Mouse (Mus musculus): ENCODE measurements around the gene Itih5.

Itih5 gene

DNA sequence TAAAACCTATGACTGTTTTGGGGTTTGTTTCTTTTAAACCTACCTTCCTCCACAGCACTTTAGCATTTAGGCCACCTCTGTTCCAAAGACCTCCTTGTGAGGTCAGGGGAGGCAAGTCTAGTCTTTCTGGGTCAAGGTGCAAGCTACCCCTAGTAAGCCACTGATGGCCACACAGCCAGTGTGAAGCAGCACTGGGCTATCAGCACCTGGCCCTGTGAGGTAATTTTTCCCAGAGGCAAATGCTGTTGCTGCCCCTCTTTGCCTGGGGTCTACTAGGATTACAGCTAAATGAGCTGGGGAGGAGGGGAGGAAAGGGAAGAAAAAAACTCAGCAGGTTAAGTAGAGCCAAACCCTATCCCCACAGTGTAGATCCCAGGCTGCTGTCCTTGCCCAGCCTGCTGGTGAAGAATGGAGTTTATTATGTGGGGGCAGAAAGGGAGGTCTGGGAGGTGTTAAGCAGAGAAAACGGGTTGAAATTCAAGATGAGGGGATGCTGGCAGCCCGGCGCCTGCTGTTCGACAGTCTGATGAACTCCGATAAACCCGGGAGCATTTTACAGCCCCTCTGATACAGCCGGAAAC, 110.6 kb downstream of the Itih5 start:
- DNase-seq, result no peak

DNA sequence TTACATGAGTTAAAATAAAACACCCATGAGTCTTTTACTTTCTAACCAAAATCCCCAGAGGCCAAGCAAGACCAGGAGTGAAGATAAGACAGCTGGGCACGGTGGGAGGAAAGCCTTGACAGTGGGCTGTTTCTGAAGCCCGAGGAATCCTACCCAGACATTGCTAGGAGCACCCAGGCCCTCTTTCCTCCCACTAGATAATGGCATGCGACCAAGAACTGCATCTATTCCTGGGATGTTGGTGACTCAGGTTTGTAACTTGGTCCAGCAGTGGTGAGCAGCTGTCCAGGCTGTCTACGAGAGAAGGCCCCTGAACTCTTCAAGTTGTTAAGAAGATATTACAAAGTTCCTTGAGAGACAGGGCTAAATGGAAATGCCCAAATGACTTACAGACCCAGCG, 112.5 kb downstream of the Itih5 start:
- DNase-seq, result no peak

DNA sequence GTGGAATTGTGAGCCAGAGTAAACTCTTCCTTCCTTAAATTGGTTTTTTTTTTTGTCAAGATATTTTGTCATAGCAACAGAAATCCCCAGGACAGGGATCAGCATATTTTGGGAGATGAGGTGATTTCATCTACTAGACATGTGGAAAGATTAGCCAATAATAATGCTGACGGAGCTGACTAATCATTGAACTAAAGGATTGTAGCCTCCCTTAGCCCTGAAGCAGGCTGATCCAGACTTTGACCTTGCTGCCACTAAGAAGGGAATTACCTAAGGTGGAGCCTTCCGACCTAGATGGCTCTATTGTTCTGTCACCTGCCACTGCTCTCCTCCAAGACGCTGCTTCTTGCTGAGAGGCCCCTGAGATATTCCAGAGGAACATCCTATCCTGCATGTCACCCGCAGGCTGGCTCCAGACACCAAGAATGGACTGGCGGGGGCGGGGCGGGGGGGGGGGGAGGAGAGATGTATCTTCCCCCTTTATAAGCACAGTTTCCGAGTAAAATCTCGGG, 119.3 kb downstream of the Itih5 start:
- no peak for DNase-seq

GRCm38 (mm10) chr2:10273541-10274050, 120.2 kb downstream of the Itih5 start:
- DNase-seq, result no peak

GRCm38 (mm10) chr2:10276194-10276593, 122.8 kb downstream of the Itih5 start:
- peak; percentile 67 for DNase-seq

- no peak for DNase-seq
These were observed 130.3 kb downstream of the Itih5 start for GRCm38 (mm10) chr2:10283686-10284085.

- peak; percentile 40 for DNase-seq
These were observed 131.4 kb downstream of the Itih5 start for GRCm38 (mm10) chr2:10284636-10285270.

DNA sequence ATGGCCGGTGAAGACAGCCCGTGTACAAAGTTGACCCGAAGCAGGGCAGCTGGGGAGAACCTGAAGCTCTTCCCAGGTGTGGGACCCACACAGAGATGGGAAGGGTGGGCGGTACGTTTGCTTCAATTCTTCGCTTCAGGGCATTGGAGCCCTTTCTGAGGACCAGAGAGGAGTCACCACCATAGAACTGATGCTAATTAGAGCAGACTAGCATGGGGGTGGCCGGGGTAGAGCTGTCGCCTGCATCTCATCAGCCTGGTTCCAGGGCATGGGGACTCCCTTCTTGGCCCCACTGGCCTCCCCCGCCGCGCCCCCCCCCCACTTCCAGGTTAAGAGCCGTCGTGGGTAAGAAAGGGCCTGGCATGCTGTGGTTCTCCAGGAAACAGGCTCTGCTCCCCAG, 132.6 kb downstream of the Itih5 start:
- no peak for DNase-seq

GRCm38 (mm10) chr2:10288142-10288831, 134.9 kb downstream of the Itih5 start:
- DNase-seq, result peak; percentile 79

- no peak for DNase-seq
These were observed 135.5 kb downstream of the Itih5 start for GRCm38 (mm10) chr2:10288881-10289280.

DNA sequence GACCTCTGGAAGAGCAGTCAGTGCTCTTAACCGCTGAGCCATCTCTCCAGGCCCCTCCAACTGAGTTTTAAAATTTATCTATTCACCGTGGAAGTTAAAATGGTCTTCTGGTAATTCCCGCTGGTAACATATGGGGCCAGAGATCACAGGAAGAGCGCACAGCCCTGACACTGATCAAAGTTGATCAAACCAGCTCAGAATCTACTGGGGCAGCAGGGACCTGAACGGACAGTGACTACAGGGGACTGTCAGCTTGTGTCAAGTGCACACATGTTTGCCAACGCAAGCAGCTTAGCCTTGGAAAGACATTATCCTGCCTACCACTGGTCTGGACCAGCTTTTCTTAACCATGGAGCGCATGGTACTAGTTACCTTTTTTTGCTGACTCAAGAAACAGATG, 136.7 kb downstream of the Itih5 start:
- no peak for DNase-seq

DNA sequence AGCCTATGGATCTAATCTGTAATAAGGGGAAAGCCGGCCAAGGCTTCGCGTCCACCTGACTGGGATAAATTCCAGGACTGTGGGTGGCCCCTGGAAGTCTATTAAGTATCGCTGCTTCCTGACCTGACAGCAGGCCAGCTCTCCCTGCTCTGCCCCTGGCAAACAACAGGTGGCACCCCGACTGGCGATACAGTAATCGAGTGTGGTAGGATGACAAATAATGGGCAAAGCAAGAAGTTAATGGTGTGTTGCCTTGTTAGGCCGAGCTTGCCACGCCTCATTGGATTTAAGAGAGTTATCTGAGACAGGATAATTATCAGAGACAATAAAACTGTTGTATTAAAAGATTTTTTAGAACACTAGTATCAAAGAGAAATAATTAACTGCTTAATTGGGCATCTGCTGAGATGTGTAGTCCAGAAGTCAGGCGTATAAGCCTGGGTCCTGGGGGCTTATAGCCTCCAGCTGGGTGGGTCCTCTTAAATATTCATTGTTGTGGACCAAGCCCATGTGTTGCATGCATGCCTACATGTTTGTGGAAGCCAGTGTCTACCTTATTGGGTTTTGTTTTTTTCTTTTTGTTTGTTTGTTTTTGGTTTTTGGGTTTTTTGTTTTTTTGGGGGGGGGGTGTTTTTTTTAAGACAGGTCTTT, 140.3 kb downstream of the Itih5 start:
- no peak for DNase-seq

- no peak for DNase-seq
These were observed 142.5 kb downstream of the Itih5 start for GRCm38 (mm10) chr2:10295908-10296307.

- DNase-seq, result no peak
These were observed 146.9 kb downstream of the Itih5 start for GRCm38 (mm10) chr2:10300244-10300643.

GRCm38 (mm10) chr2:10300771-10301170, 147.4 kb downstream of the Itih5 start:
- no peak for DNase-seq

DNA sequence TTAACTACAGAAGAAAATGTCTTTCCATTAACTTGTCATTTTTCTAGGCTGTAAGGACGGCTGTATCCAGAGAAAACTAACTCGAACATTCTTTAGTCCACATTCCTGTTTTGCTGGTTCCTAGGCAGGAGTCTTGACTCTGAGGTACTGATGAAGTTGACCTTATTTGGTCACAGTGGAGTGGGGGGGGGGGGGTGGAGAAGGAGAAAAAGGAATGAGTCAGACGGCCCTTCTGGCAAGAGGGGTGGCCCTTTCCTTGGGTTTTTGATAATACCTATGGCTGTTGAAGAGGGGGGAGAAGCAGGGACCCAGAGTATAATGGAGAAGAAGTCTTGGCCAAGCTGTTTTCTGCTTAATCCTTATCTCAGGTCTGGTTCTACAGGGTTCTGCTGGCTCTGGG, 148.0 kb downstream of the Itih5 start:
- DNase-seq, result no peak

DNA sequence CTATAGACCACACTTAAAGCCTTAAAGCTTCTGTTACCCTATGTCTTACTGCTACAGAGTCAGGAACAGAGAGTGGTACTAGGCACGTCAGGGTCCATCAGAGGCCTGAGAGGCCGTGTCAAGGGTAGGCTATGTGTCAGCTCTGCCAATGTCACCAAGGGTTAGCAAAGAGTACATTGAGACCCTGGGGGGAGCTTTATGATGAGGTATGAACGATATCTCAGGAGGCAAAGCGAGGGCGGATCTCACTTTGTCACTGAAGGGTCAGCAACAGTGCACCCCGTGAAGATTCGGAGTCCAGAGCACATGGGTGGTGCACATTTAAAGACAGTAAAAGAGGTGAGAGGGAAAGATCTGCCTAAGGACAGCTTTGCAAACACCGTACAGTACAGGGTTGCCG, 148.6 kb downstream of the Itih5 start:
- DNase-seq, result no peak

GRCm38 (mm10) chr2:10304911-10305310, 151.5 kb downstream of the Itih5 start:
- DNase-seq, result no peak
